Mouse (Mus musculus) embryonic facial prominence, embryonic 13.5 days (tissue): ENCODE results near the gene Fiz1. TPM values are rescaled to one million over a fixed set of nuclear protein-coding genes. Genes with fewer than 3 reads are reported as not detected.
"Not testable (repeated sequence)": the region's sequence is repeated elsewhere in the genome, so short reads cannot be mapped to it uniquely, and the experiment has no call there.

Source experiments
- ATAC-seq: fragments of 200-750 bp; cut with Nextera tagmentation; 2 replicates; pipeline ENCODE4 v1.8.0; 2017; ENCODE audit warnings: low read depth; ENCODE audit not compliant: insufficient number of reproducible peaks, insufficient read depth, low FRiP score, low TSS enrichment
- H3K27ac ChIP-seq: fragments of 300-500 bp; sonication (generic); 2 replicates; pipeline ENCODE4 v1.5.1; 2015; ENCODE audit warnings: moderate library complexity, mild to moderate bottlenecking, inconsistent platforms
- H3K27me3 ChIP-seq: fragments of 300-500 bp; sonication (generic); 2 replicates; pipeline ENCODE4 v1.6.1; 2015; ENCODE audit warnings: mild to moderate bottlenecking, inconsistent platforms
- H3K36me3 ChIP-seq: fragments of 300-500 bp; sonication (generic); 2 replicates; pipeline ENCODE4 v1.6.1; 2015; ENCODE audit warnings: mild to moderate bottlenecking, inconsistent platforms
- H3K4me1 ChIP-seq: fragments of 300-500 bp; sonication (generic); 2 replicates; pipeline ENCODE4 v1.6.1; 2015; ENCODE audit warnings: inconsistent platforms
- H3K4me2 ChIP-seq: fragments of 300-500 bp; sonication (generic); 2 replicates; pipeline ENCODE4 v1.6.1; 2015; ENCODE audit warnings: moderate library complexity, mild to moderate bottlenecking, inconsistent platforms
- H3K4me3 ChIP-seq: fragments of 300-500 bp; sonication (generic); 2 replicates; pipeline ENCODE4 v1.5.1; 2015; ENCODE audit warnings: mild to moderate bottlenecking, inconsistent platforms
- H3K9ac ChIP-seq: fragments of 300-500 bp; sonication (generic); 2 replicates; pipeline ENCODE4 v1.6.1; 2015; ENCODE audit warnings: mild to moderate bottlenecking, inconsistent platforms
- H3K9me3 ChIP-seq: fragments of 300-500 bp; sonication (generic); 2 replicates; pipeline ENCODE4 v1.6.1; 2016; ENCODE audit warnings: inconsistent platforms
- WGBS: fragments of 180-500 bp; shearing (Covaris S2); methylation state at CpG from one replicate; pipeline ENCODE4 v1.1.7; 2015; ENCODE audit warnings: mixed read lengths; 5-methylcytosine and 5-hydroxymethylcytosine counted together
- polyA plus RNA-seq: library from polyadenylated mRNA; unstranded; fragments of >200 nt; fragmentation: Nextera tagmentation; extraction: Ambion mirVana; gene quantifications from 2 replicates; pipeline ENCODE4 v1.2.1, GENCODE M21; 2015

Gene Fiz1
- polyA plus RNA-seq, 1 experiment from 2014 or later = 47.9 TPM

GRCm38 (mm10) chr7:5036136-5036535 lies 21.6 kb upstream of the Fiz1 start:
- ATAC-seq = no peak
- H3K4me3 ChIP-seq = no peak overlapping the region
- H3K4me2 ChIP-seq = no peak overlapping the region
- peaks cover 62% of the 10 kb centered on the region for H3K36me3 ChIP-seq
- H3K27ac ChIP-seq = no peak overlapping the region
- peaks cover 9% of the 10 kb centered on the region for H3K4me1 ChIP-seq
- H3K27me3 ChIP-seq = no peaks in the 10 kb centered on the region
- H3K9ac ChIP-seq = no peak overlapping the region
- WGBS = 94% methylated on average over 9 of the region's 9 CpGs
- peaks cover 30% of the 10 kb centered on the region for H3K9me3 ChIP-seq

- Histone ChIP-seq H3K27me3 (no peaks in the 10 kb centered on the region), H3K36me3 (peaks cover 64% of the 10 kb centered on the region), H3K27ac (no peak overlapping the region), H3K9me3 (peaks cover 35% of the 10 kb centered on the region), H3K4me3 (no peak overlapping the region), H3K9ac (no peak overlapping the region), H3K4me1 (peaks cover 9% of the 10 kb centered on the region), H3K4me2 (no peak overlapping the region)
- 97% methylated on average over 17 of the region's 17 CpGs for WGBS
- no peak for ATAC-seq
Observed at GRCm38 (mm10) chr7:5035628-5036027, 21.1 kb upstream of the Fiz1 start.

GRCm38 (mm10) chr7:5033818-5034217 lies 19.3 kb upstream of the Fiz1 start, which contains the start of gene 4632433K11Rik:
Gene 4632433K11Rik, plus strand, starts transcription at chr7:5034118.
- H3K4me2 ChIP-seq = no peak within 1 kb of the TSS
- no peaks in the 10 kb centered on the region for H3K27me3 ChIP-seq
- H3K36me3 ChIP-seq = peaks cover 82% of the 10 kb centered on the region
- H3K4me3 ChIP-seq = no peak within 1 kb of the TSS
- 91% methylated on average over 3 of the region's 3 CpGs for WGBS
- peaks cover 53% of the 10 kb centered on the region for H3K9me3 ChIP-seq
- no peak for ATAC-seq
- H3K9ac ChIP-seq = no peak within 1 kb of the TSS
- H3K27ac ChIP-seq = no peak within 1 kb of the TSS
- peaks cover 6% of the 10 kb centered on the region for H3K4me1 ChIP-seq

- H3K27ac ChIP-seq = no peak overlapping the region
- H3K9me3 ChIP-seq = peaks cover 54% of the 10 kb centered on the region
- no peak overlapping the region for H3K4me2 ChIP-seq
- no peak overlapping the region for H3K9ac ChIP-seq
- no peak overlapping the region for H3K4me3 ChIP-seq
- no peaks in the 10 kb centered on the region for H3K4me1 ChIP-seq
- WGBS = 80% methylated on average over 46 of the region's 46 CpGs
- no peaks in the 10 kb centered on the region for H3K27me3 ChIP-seq
- ATAC-seq = no peak
- H3K36me3 ChIP-seq = peaks cover 98% of the 10 kb centered on the region
Observed at GRCm38 (mm10) chr7:5031496-5031895, 17.0 kb upstream of the Fiz1 start.

GRCm38 (mm10) chr7:5030554-5031275 lies 16.2 kb upstream of the Fiz1 start:
- 89% methylated on average over 63 of the region's 63 CpGs for WGBS
- H3K36me3 ChIP-seq = peaks cover 98% of the 10 kb centered on the region
- peaks cover 46% of the 10 kb centered on the region for H3K9me3 ChIP-seq
- no peaks in the 10 kb centered on the region for H3K4me1 ChIP-seq
- H3K27ac ChIP-seq = no peak overlapping the region
- H3K9ac ChIP-seq = no peak overlapping the region
- no peak for ATAC-seq
- no peaks in the 10 kb centered on the region for H3K27me3 ChIP-seq
- H3K4me3 ChIP-seq = peak overlapping the region; percentile 16; the same call in 1 of the 2 replicates
- no peak overlapping the region for H3K4me2 ChIP-seq

GRCm38 (mm10) chr7:5029946-5030345 lies 15.4 kb upstream of the Fiz1 start:
- no peak for ATAC-seq
- H3K27me3 ChIP-seq = no peaks in the 10 kb centered on the region
- no peak overlapping the region for H3K9ac ChIP-seq
- WGBS = 94% methylated on average over 21 of the region's 21 CpGs
- peaks cover 98% of the 10 kb centered on the region for H3K36me3 ChIP-seq
- H3K4me2 ChIP-seq = no peak overlapping the region
- H3K4me3 ChIP-seq = peak overlapping the region; percentile 16
- H3K9me3 ChIP-seq = peaks cover 41% of the 10 kb centered on the region
- H3K27ac ChIP-seq = no peak overlapping the region
- H3K4me1 ChIP-seq = no peaks in the 10 kb centered on the region

GRCm38 (mm10) chr7:5029543-5029942 lies 15.0 kb upstream of the Fiz1 start:
- 97% methylated on average over 22 of the region's 22 CpGs for WGBS
- no peak for ATAC-seq
- no peak overlapping the region for H3K9ac ChIP-seq
- no peak overlapping the region for H3K27ac ChIP-seq
- no peak overlapping the region for H3K4me2 ChIP-seq
- no peaks in the 10 kb centered on the region for H3K4me1 ChIP-seq
- H3K9me3 ChIP-seq = peaks cover 41% of the 10 kb centered on the region
- H3K4me3 ChIP-seq = peak overlapping the region; percentile 16
- H3K27me3 ChIP-seq = no peaks in the 10 kb centered on the region
- peaks cover 98% of the 10 kb centered on the region for H3K36me3 ChIP-seq

GRCm38 (mm10) chr7:5021197-5021596 lies 6.7 kb upstream of the Fiz1 start:
- Histone ChIP-seq H3K4me2 (peak overlapping the region; percentile 84), H3K27me3 (no peaks in the 10 kb centered on the region), H3K9me3 (no peaks in the 10 kb centered on the region), H3K4me3 (peak overlapping the region; percentile 79), H3K4me1 (peaks cover 22% of the 10 kb centered on the region), H3K27ac (peak overlapping the region; percentile 97), H3K36me3 (peaks cover 53% of the 10 kb centered on the region), H3K9ac (peak overlapping the region; percentile 97)
- ATAC-seq = no peak
- 43% methylated on average over 5 of the region's 5 CpGs for WGBS

- H3K4me1 ChIP-seq = peaks cover 27% of the 10 kb centered on the region
- ATAC-seq = no peak; the same call in 1 of the 2 replicates
- H3K4me3 ChIP-seq = peak overlapping the region; percentile 79
- H3K9ac ChIP-seq = peak overlapping the region; percentile 97
- H3K27ac ChIP-seq = peak overlapping the region; percentile 97
- 1% methylated on average over 14 of the region's 15 CpGs for WGBS
- no peaks in the 10 kb centered on the region for H3K27me3 ChIP-seq
- no peaks in the 10 kb centered on the region for H3K9me3 ChIP-seq
- peaks cover 48% of the 10 kb centered on the region for H3K36me3 ChIP-seq
- peak overlapping the region; percentile 84 for H3K4me2 ChIP-seq
Observed at GRCm38 (mm10) chr7:5020685-5021084, 6.2 kb upstream of the Fiz1 start.

- peak; percentile 84 for ATAC-seq
- Histone ChIP-seq H3K36me3 (peaks cover 43% of the 10 kb centered on the region), H3K4me1 (peaks cover 27% of the 10 kb centered on the region), H3K4me3 (peak within 1 kb of the TSS; percentile 79), H3K27ac (peak within 1 kb of the TSS; percentile 97), H3K9me3 (no peaks in the 10 kb centered on the region), H3K9ac (peak within 1 kb of the TSS; percentile 97), H3K4me2 (peak within 1 kb of the TSS; percentile 84), H3K27me3 (no peaks in the 10 kb centered on the region)
- under 1% methylated on average over 49 of the region's 49 CpGs for WGBS
Observed at GRCm38 (mm10) chr7:5020000-5020681, 5.6 kb upstream of the Fiz1 start, which contains the start of the genes Zfp865 and Ccdc106. Gene Zfp865, plus strand, starts transcription at chr7:5020376. Gene Ccdc106, plus strand, starts transcription at chr7:5020553.

- not testable (repeated sequence) for ATAC-seq, H3K27me3 ChIP-seq, H3K9me3 ChIP-seq
- Histone ChIP-seq H3K27ac (peak overlapping the region; percentile 97), H3K4me2 (peak overlapping the region; percentile 84), H3K36me3 (peaks cover 37% of the 10 kb centered on the region), H3K9ac (peak overlapping the region; percentile 97), H3K4me3 (peak overlapping the region; percentile 79), H3K4me1 (peaks cover 27% of the 10 kb centered on the region)
- 26% methylated on average over 8 of the region's 8 CpGs for WGBS
Observed at GRCm38 (mm10) chr7:5019576-5019975, 5.1 kb upstream of the Fiz1 start.

GRCm38 (mm10) chr7:5017931-5018330 lies 3.4 kb upstream of the Fiz1 start:
- Histone ChIP-seq H3K36me3 (peaks cover 21% of the 10 kb centered on the region), H3K4me3 (no peak overlapping the region), H3K27ac (no peak overlapping the region), H3K27me3 (no peaks in the 10 kb centered on the region), H3K4me1 (peaks cover 31% of the 10 kb centered on the region), H3K4me2 (no peak overlapping the region), H3K9me3 (no peaks in the 10 kb centered on the region), H3K9ac (no peak overlapping the region)
- WGBS = 95% methylated on average over 21 of the region's 21 CpGs
- no peak for ATAC-seq
